Mouse (Mus musculus) neural tube, embryonic 14.5 days (tissue): ENCODE data around the gene Vti1a. TPM values are rescaled to one million over a fixed set of nuclear protein-coding genes. Genes with fewer than 3 reads are reported as not detected.

Source experiments
- ATAC-seq: fragments of 200-750 bp; cut with Nextera tagmentation; 2 replicates; pipeline ENCODE4 v1.8.0; 2017; ENCODE audit warnings: low read depth, mild to moderate bottlenecking, moderate TSS enrichment, moderate library complexity
- H3K27ac ChIP-seq: fragments of 300-500 bp; sonication (generic); 2 replicates; pipeline ENCODE4 v1.5.1; 2014; ENCODE audit warnings: low read depth, mild to moderate bottlenecking, control low read depth, low read length, moderate library complexity, mixed read lengths
- H3K27me3 ChIP-seq: fragments of 300-500 bp; sonication (generic); 2 replicates; pipeline ENCODE4 v1.6.1; 2014; ENCODE audit warnings: low read length; ENCODE audit not compliant: control insufficient read depth, insufficient read depth
- H3K36me3 ChIP-seq: fragments of 300-500 bp; sonication (generic); 2 replicates; pipeline ENCODE4 v1.6.1; 2014; ENCODE audit warnings: low read length, mixed read lengths; ENCODE audit not compliant: control insufficient read depth, insufficient read depth
- H3K4me1 ChIP-seq: fragments of 300-500 bp; sonication (generic); 2 replicates; pipeline ENCODE4 v1.6.1; 2014; ENCODE audit warnings: low read length; ENCODE audit not compliant: control insufficient read depth, insufficient read depth
- H3K4me2 ChIP-seq: fragments of 300-500 bp; sonication (generic); 2 replicates; pipeline ENCODE4 v1.6.1; 2014; ENCODE audit warnings: mild to moderate bottlenecking, low read depth, low read length, control low read depth
- H3K4me3 ChIP-seq: fragments of 300-500 bp; sonication (generic); 2 replicates; pipeline ENCODE4 v1.5.1; 2014; ENCODE audit warnings: low read depth, low read length, control low read depth, mixed read lengths
- H3K9ac ChIP-seq: fragments of 300-500 bp; sonication (generic); replicated peaks from 2 replicates; pipeline ENCODE4 v1.6.1; 2014; ENCODE audit warnings: low read depth, mild to moderate bottlenecking, control low read depth, low read length, mixed read lengths
- H3K9me3 ChIP-seq: fragments of 300-500 bp; sonication (generic); 2 replicates; pipeline ENCODE4 v1.6.1; 2016; ENCODE audit warnings: low read length; ENCODE audit not compliant: control insufficient read depth
- WGBS: fragments of 180-500 bp; shearing (Covaris S2); extraction: QIAGEN DNeasy Blood & Tissue Kit; methylation state at CpG from one replicate; pipeline ENCODE4 v1.1.7; 2014; 5-methylcytosine and 5-hydroxymethylcytosine counted together
- polyA plus RNA-seq: library from polyadenylated mRNA; unstranded; fragments of >200 nt; fragmentation: Nextera tagmentation; extraction: Ambion mirVana; gene quantifications from 2 replicates; pipeline ENCODE4 v1.2.1, GENCODE M21; 2014

The Vti1a gene
- polyA plus RNA-seq, 1 experiment from 2014 or later = 35.7 TPM

DNA sequence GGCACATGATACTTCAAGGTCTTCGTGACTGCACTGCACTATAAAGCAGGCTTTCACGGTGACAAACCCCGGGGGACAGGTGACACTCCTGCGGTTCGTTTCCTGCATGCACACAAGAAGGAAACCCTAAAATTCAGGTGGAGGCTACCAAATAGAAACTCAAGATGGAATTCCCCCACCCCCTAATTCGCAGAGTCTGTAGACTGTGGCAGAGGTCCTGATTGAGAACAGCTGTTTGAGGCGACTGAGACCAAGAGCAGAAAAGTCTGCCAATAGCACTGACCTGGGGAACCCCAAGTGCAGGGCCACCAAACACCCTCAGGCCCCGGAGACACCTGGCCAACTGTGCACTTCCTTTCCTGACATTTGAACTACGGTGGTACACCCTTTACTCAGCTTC lies 351.7 kb downstream of the Vti1a start:
- no peaks in the 10 kb centered on the region; the same call in 1 of the 2 replicates for H3K9me3 ChIP-seq
- WGBS = 86% methylated on average over 9 of the region's 9 CpGs
- no peaks in the 10 kb centered on the region for H3K36me3 ChIP-seq
- ATAC-seq = no peak
- H3K27me3 ChIP-seq = no peaks in the 10 kb centered on the region
- no peak overlapping the region for H3K27ac ChIP-seq
- H3K4me3 ChIP-seq = no peak overlapping the region
- H3K9ac ChIP-seq = no peak overlapping the region
- H3K4me1 ChIP-seq = no peaks in the 10 kb centered on the region
- no peak overlapping the region for H3K4me2 ChIP-seq

DNA sequence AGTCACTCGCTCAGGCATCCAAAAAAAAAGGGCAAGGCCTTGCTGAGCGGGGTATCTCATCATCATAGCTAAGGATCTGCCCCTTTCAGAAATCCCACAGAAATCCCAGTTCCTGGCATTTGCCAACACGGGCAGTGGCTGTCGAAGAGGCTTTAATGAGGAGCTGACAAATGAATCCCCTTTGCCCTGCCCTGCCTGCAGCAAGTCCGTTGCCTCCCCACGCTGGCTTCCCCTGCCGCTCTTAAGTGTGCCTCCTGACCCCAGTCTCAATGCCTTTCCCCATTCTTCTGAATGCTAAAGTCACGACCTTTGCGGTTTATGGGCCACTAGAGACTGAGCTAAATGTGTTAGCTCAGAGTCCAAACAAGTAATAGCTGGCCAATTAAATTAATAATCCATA lies 352.8 kb downstream of the Vti1a start:
- no peaks in the 10 kb centered on the region for H3K4me1 ChIP-seq
- no peak overlapping the region for H3K27ac ChIP-seq
- 24% methylated on average over 9 of the region's 9 CpGs for WGBS
- H3K9ac ChIP-seq = no peak overlapping the region
- H3K4me3 ChIP-seq = no peak overlapping the region
- no peaks in the 10 kb centered on the region for H3K36me3 ChIP-seq
- H3K4me2 ChIP-seq = no peak overlapping the region
- H3K9me3 ChIP-seq = no peaks in the 10 kb centered on the region; the same call in 1 of the 2 replicates
- no peak; the same call in 1 of the 2 replicates for ATAC-seq
- no peaks in the 10 kb centered on the region for H3K27me3 ChIP-seq

Other genes with a start within 250 kb of the Vti1a start
- gene Gpam, start 189.1 kb upstream of the Vti1a start, polyA plus RNA-seq = 22.7 and 28.6 TPM in 2 replicates
- 0.12 TPM in 1 of 2 replicates, not detected in the other for gene Tectb, start 135.6 kb upstream of the Vti1a start, polyA plus RNA-seq
- gene Gucy2g, start 75.1 kb upstream of the Vti1a start, polyA plus RNA-seq = 0.05 TPM in 1 of 2 replicates, not detected in the other
- 14.6 and 19.7 TPM in 2 replicates for gene Acsl5, start 64.4 kb upstream of the Vti1a start, polyA plus RNA-seq
- gene Zdhhc6, start 263 bp upstream of the Vti1a start, polyA plus RNA-seq = 68.3 and 74.8 TPM in 2 replicates